ENCODE assay signal across 13 mouse cellular contexts in genomic region chr4:42680374-42681356, GRCm38 (mm10). TPM values are rescaled to one million over a fixed set of nuclear protein-coding genes. Genes with fewer than 3 reads are reported as not detected.
"Had no signal": no experiment of that assay in that cellular context is flagged by ENCODE, and none has a peak within 500 bp of the region (broad histone marks: within the 10 kb centered on the region; RNA-seq: fewer than 3 reads in every experiment).

No protein-coding gene starts in this region.

RNA-seq across cellular contexts. Expression of gene Il11ra2, which starts 19.0 kb away (rescaled TPM):
- total RNA-seq: layer of hippocampus, postnatal 36 days had no signal
- polyA plus RNA-seq: kidney, postnatal 0 days; limb, embryonic 11.5 days; limb, embryonic 15.5 days; liver, embryonic 12.5 days; liver, embryonic 16.5 days; lung, embryonic 15.5 days; macrophage; midbrain, postnatal 0 days; spleen, adult 2 months; stomach, embryonic 15.5 days had no signal

RNA-seq across cellular contexts. Expression of gene Ccl27b, which starts 25.6 kb away (rescaled TPM):
- total RNA-seq: layer of hippocampus, postnatal 36 days; midbrain, postnatal 0 days had no signal
- polyA plus RNA-seq: kidney, postnatal 0 days; limb, embryonic 11.5 days; limb, embryonic 15.5 days; liver, embryonic 12.5 days; liver, embryonic 16.5 days; lung, embryonic 15.5 days; macrophage; midbrain, postnatal 0 days; spleen, adult 2 months; stomach, embryonic 15.5 days; thymus, adult 2 months; urinary bladder, adult 2 months had no signal

RNA-seq across cellular contexts. Expression of gene Gm2564, which starts 51.1 kb away (rescaled TPM):
- total RNA-seq: midbrain, postnatal 0 days had no signal
- polyA plus RNA-seq: limb, embryonic 11.5 days; liver, embryonic 12.5 days; liver, embryonic 16.5 days; lung, embryonic 15.5 days; macrophage had no signal

RNA-seq across cellular contexts. Expression of gene 4930578G10Rik, which starts 54.7 kb away (rescaled TPM):
- total RNA-seq: midbrain, postnatal 0 days had no signal
- polyA plus RNA-seq: kidney, postnatal 0 days; limb, embryonic 11.5 days; limb, embryonic 15.5 days; liver, embryonic 12.5 days; liver, embryonic 16.5 days; lung, embryonic 15.5 days; macrophage; stomach, embryonic 15.5 days; thymus, adult 2 months; urinary bladder, adult 2 months had no signal
